Mouse (Mus musculus): ENCODE data around the gene Abcb8. TPM values are rescaled to one million over a fixed set of nuclear protein-coding genes. Genes with fewer than 3 reads are reported as not detected.

The Abcb8 gene
- polyA plus RNA-seq, 1 experiment from 2014 or later, result 39.9 TPM

GRCm38 (mm10) chr5:24451264-24452029 lies 58.0 kb downstream of the Abcb8 start:
- Histone ChIP-seq H3K27ac (peak overlapping the region; percentile 92), H3K4me2 (peak overlapping the region; percentile 99), H3K9me3 (no peaks in the 10 kb centered on the region), H3K36me3 (0 out of 2 replicates have a peak, but pooled peaks cover 10% of the 10 kb centered on the region), H3K27me3 (0 out of 2 replicates have a peak, but pooled peaks cover 4% of the 10 kb centered on the region), H3K4me3 (peak overlapping the region; percentile 93), H3K9ac (peak overlapping the region; percentile 94), H3K4me1 (peaks cover 58% of the 10 kb centered on the region)
- WGBS, result 2% methylated on average over 55 of the region's 66 CpGs
- ATAC-seq (ENCODE audit: insufficient number of reproducible peaks, insufficient read depth, low FRiP score, low TSS enrichment, low read depth), result peak; percentile 77

- H3K4me1 ChIP-seq, result peaks cover 52% of the 10 kb centered on the region
- under 1% methylated on average over 62 of the region's 85 CpGs for WGBS
- 0 out of 2 replicates have a peak, but pooled peaks cover 4% of the 10 kb centered on the region for H3K27me3 ChIP-seq
- peak within 1 kb of the TSS; percentile 94 for H3K9ac ChIP-seq
- H3K36me3 ChIP-seq, result peaks cover 13% of the 10 kb centered on the region
- H3K27ac ChIP-seq, result peak within 1 kb of the TSS; percentile 92
- peak; percentile 39 for ATAC-seq (ENCODE audit: insufficient number of reproducible peaks, insufficient read depth, low FRiP score, low TSS enrichment, low read depth)
- peak within 1 kb of the TSS; percentile 93 for H3K4me3 ChIP-seq
- peak within 1 kb of the TSS; percentile 99 for H3K4me2 ChIP-seq
- H3K9me3 ChIP-seq, result no peaks in the 10 kb centered on the region
Observed at GRCm38 (mm10) chr5:24452030-24452690, 58.7 kb downstream of the Abcb8 start, which contains the start of gene Agap3. Agap3 (plus strand) TSS chr5:24452177.

- ATAC-seq (ENCODE audit: insufficient number of reproducible peaks, insufficient read depth, low FRiP score, low TSS enrichment, low read depth), result no peak
- WGBS, result under 1% methylated on average over 29 of the region's 29 CpGs
- H3K4me1 ChIP-seq, result peaks cover 47% of the 10 kb centered on the region
Observed at GRCm38 (mm10) chr5:24452691-24453233, 59.3 kb downstream of the Abcb8 start.

GRCm38 (mm10) chr5:24453283-24453984 lies 60.0 kb downstream of the Abcb8 start:
- Histone ChIP-seq H3K9me3 (no peaks in the 10 kb centered on the region), H3K27ac (peak overlapping the region; percentile 92), H3K36me3 (peaks cover 26% of the 10 kb centered on the region), H3K27me3 (0 out of 2 replicates have a peak, but pooled peaks cover 4% of the 10 kb centered on the region), H3K4me2 (peak overlapping the region; percentile 99), H3K4me3 (peak overlapping the region; percentile 93), H3K9ac (peak overlapping the region; percentile 94), H3K4me1 (peaks cover 43% of the 10 kb centered on the region)
- ATAC-seq (ENCODE audit: insufficient number of reproducible peaks, insufficient read depth, low FRiP score, low TSS enrichment, low read depth), result no peak
- WGBS, result 13% methylated on average over 5 of the region's 5 CpGs

More at GRCm38 (mm10) chr5:24452691-24453233, 59.3 kb downstream of the Abcb8 start:
- Histone ChIP-seq H3K9me3 (no peaks in the 10 kb centered on the region), H3K36me3 (peaks cover 19% of the 10 kb centered on the region), H3K4me2 (peak overlapping the region; percentile 99), H3K9ac (peak overlapping the region; percentile 94), H3K4me3 (peak overlapping the region; percentile 93), H3K27me3 (0 out of 2 replicates have a peak, but pooled peaks cover 4% of the 10 kb centered on the region), H3K27ac (peak overlapping the region; percentile 92)

GRCm38 (mm10) chr5:24453985-24454303 lies 60.5 kb downstream of the Abcb8 start:
- Histone ChIP-seq H3K4me3 (peak overlapping the region; percentile 93), H3K36me3 (peaks cover 31% of the 10 kb centered on the region), H3K4me2 (peak overlapping the region; percentile 99), H3K27me3 (0 out of 2 replicates have a peak, but pooled peaks cover under 1% of the 10 kb centered on the region), H3K4me1 (peaks cover 43% of the 10 kb centered on the region), H3K27ac (0 out of 2 replicates have a peak overlapping the region, but pooled peaks have one; percentile 35), H3K9me3 (no peaks in the 10 kb centered on the region), H3K9ac (peak overlapping the region; percentile 94; the same call in 1 of the 2 replicates)
- no peak for ATAC-seq (ENCODE audit: insufficient number of reproducible peaks, insufficient read depth, low FRiP score, low TSS enrichment, low read depth)
- WGBS, result 17% methylated on average over 2 of the region's 2 CpGs

GRCm38 (mm10) chr5:24455076-24455475 lies 61.6 kb downstream of the Abcb8 start:
- H3K36me3 ChIP-seq, result peaks cover 32% of the 10 kb centered on the region
- H3K4me3 ChIP-seq, result no peak overlapping the region
- H3K4me2 ChIP-seq, result peak overlapping the region; percentile 99
- H3K4me1 ChIP-seq, result peaks cover 43% of the 10 kb centered on the region
- peak overlapping the region; percentile 46 for H3K9ac ChIP-seq
- WGBS, result 69% methylated on average over 3 of the region's 3 CpGs
- ATAC-seq (ENCODE audit: insufficient number of reproducible peaks, insufficient read depth, low FRiP score, low TSS enrichment, low read depth), result no peak
- peak overlapping the region; percentile 53; the same call in 1 of the 2 replicates for H3K27ac ChIP-seq
- H3K9me3 ChIP-seq, result no peaks in the 10 kb centered on the region
- H3K27me3 ChIP-seq, result no peaks in the 10 kb centered on the region

- H3K9me3 ChIP-seq, result no peaks in the 10 kb centered on the region
- H3K9ac ChIP-seq, result peak overlapping the region; percentile 46
- ATAC-seq (ENCODE audit: insufficient number of reproducible peaks, insufficient read depth, low FRiP score, low TSS enrichment, low read depth), result no peak
- no peak overlapping the region for H3K4me3 ChIP-seq
- peaks cover 37% of the 10 kb centered on the region for H3K36me3 ChIP-seq
- WGBS, result 53% methylated on average over 7 of the region's 7 CpGs
- H3K4me1 ChIP-seq, result peaks cover 43% of the 10 kb centered on the region
- peak overlapping the region; percentile 53 for H3K27ac ChIP-seq
- peak overlapping the region; percentile 23 for H3K4me2 ChIP-seq
- no peaks in the 10 kb centered on the region for H3K27me3 ChIP-seq
Observed at GRCm38 (mm10) chr5:24455613-24456012, 62.1 kb downstream of the Abcb8 start.

Other genes with a start within 250 kb of the Abcb8 start
- 20.2 and 21.0 TPM in 2 replicates for gene Nupl2, start 228.7 kb upstream of the Abcb8 start, polyA plus RNA-seq (2015; fragmentation: Nextera tagmentation; extraction: Ambion mirVana)
- 1.3 and 1.4 TPM in 2 replicates for gene Kcnh2, start 42.1 kb upstream of the Abcb8 start, polyA plus RNA-seq (2015; fragmentation: Nextera tagmentation; extraction: Ambion mirVana)
- 5.4 and 5.9 TPM in 2 replicates for gene Nos3, start 28.9 kb upstream of the Abcb8 start, polyA plus RNA-seq (2015; fragmentation: Nextera tagmentation; extraction: Ambion mirVana)
- 0.25 and 0.50 TPM in 2 replicates for gene Atg9b, start 1.5 kb upstream of the Abcb8 start, polyA plus RNA-seq (2015; fragmentation: Nextera tagmentation; extraction: Ambion mirVana)
- gene Asic3, start 19.7 kb downstream of the Abcb8 start, polyA plus RNA-seq (2015; fragmentation: Nextera tagmentation; extraction: Ambion mirVana), result 3.3 and 3.5 TPM in 2 replicates
- 55.7 and 62.1 TPM in 2 replicates for gene Cdk5, start 29.9 kb downstream of the Abcb8 start, polyA plus RNA-seq (2015; fragmentation: Nextera tagmentation; extraction: Ambion mirVana)
- 41.0 and 41.2 TPM in 2 replicates for gene Slc4a2, start 30.2 kb downstream of the Abcb8 start, polyA plus RNA-seq (2015; fragmentation: Nextera tagmentation; extraction: Ambion mirVana)
- 106 and 109 TPM in 2 replicates for gene Fastk, start 51.6 kb downstream of the Abcb8 start, polyA plus RNA-seq (2015; fragmentation: Nextera tagmentation; extraction: Ambion mirVana)
- gene Tmub1, start 54.2 kb downstream of the Abcb8 start, polyA plus RNA-seq (2015; fragmentation: Nextera tagmentation; extraction: Ambion mirVana), result 20.2 and 22.8 TPM in 2 replicates
- gene Agap3, start 58.5 kb downstream of the Abcb8 start, polyA plus RNA-seq (2015; fragmentation: Nextera tagmentation; extraction: Ambion mirVana), result 31.5 and 31.6 TPM in 2 replicates
- gene Gbx1, start 133.5 kb downstream of the Abcb8 start, polyA plus RNA-seq (2015; fragmentation: Nextera tagmentation; extraction: Ambion mirVana), result 0.11 TPM in 1 of 2 replicates, not detected in the other
- gene Asb10, start 147.3 kb downstream of the Abcb8 start, polyA plus RNA-seq (2015; fragmentation: Nextera tagmentation; extraction: Ambion mirVana), result 0.56 and 0.63 TPM in 2 replicates
- 0.11 TPM in 1 of 2 replicates, not detected in the other for gene 4931409K22Rik, start 163.1 kb downstream of the Abcb8 start, polyA plus RNA-seq (2015; fragmentation: Nextera tagmentation; extraction: Ambion mirVana)
- 112 and 115 TPM in 2 replicates for gene Abcf2, start 183.8 kb downstream of the Abcb8 start, polyA plus RNA-seq (2015; fragmentation: Nextera tagmentation; extraction: Ambion mirVana)
- gene Chpf2, start 193.1 kb downstream of the Abcb8 start, polyA plus RNA-seq (2015; fragmentation: Nextera tagmentation; extraction: Ambion mirVana), result 24.2 and 26.4 TPM in 2 replicates
- 37.4 and 43.5 TPM in 2 replicates for gene Smarcd3, start 230.7 kb downstream of the Abcb8 start, polyA plus RNA-seq (2015; fragmentation: Nextera tagmentation; extraction: Ambion mirVana)

Data from embryonic facial prominence, embryonic 13.5 days (tissue).